Mouse (Mus musculus) ZHBTc4 (cell line): ENCODE measurements at regions not wholly inside any gene's neighbourhood (a gene's known extent, or its start where the extent isn't known, plus 50 kb on each side); places are given as distances from the start of the nearest gene placed in this dataset.

Experiments used
- DNase-seq: peaks from one replicate; pipeline ENCODE4 v3.0.0-alpha.2; 2011; ENCODE audit warnings: low read depth, low spot score

- no peak for DNase-seq
These were observed 394.7 kb downstream of the 4933405O20Rik start for GRCm38 (mm10) chr7:50993707-50994106.

GRCm38 (mm10) chr7:51041899-51042667, 443.1 kb downstream of the 4933405O20Rik start:
- no peak for DNase-seq

GRCm38 (mm10) chr7:51051496-51051895, 452.5 kb downstream of the 4933405O20Rik start:
- no peak for DNase-seq

GRCm38 (mm10) chr7:51068376-51068775, 442.5 kb upstream of the Ano5 start:
- peak; percentile 35 for DNase-seq

- DNase-seq: no peak
These were observed 417.1 kb upstream of the Ano5 start for GRCm38 (mm10) chr7:51093774-51094173.

- DNase-seq: no peak
These were observed 409.7 kb upstream of the Ano5 start for GRCm38 (mm10) chr7:51101166-51101565.

- DNase-seq: no peak
These were observed 370.0 kb upstream of the Ano5 start for GRCm38 (mm10) chr7:51140796-51141195.

- no peak for DNase-seq
These were observed 335.6 kb upstream of the Ano5 start for GRCm38 (mm10) chr7:51175211-51175610.

- no peak for DNase-seq
These were observed 295.2 kb upstream of the Ano5 start for GRCm38 (mm10) chr7:51215487-51216232.

- no peak for DNase-seq
These were observed 294.6 kb upstream of the Ano5 start for GRCm38 (mm10) chr7:51216233-51216605.

- DNase-seq: no peak
These were observed 289.5 kb upstream of the Ano5 start for GRCm38 (mm10) chr7:51221351-51221750.

- DNase-seq: no peak
These were observed 289.0 kb upstream of the Ano5 start for GRCm38 (mm10) chr7:51221806-51222205.

- no peak for DNase-seq
These were observed 283.7 kb upstream of the Ano5 start for GRCm38 (mm10) chr7:51227136-51227535.

GRCm38 (mm10) chr7:51234616-51235015, 276.2 kb upstream of the Ano5 start:
- no peak for DNase-seq

- no peak for DNase-seq
These were observed 263.1 kb upstream of the Ano5 start for GRCm38 (mm10) chr7:51247695-51248094.

- DNase-seq: no peak
These were observed 256.4 kb upstream of the Ano5 start for GRCm38 (mm10) chr7:51254461-51254860.

GRCm38 (mm10) chr7:51259160-51259831, 251.5 kb upstream of the Ano5 start:
- no peak for DNase-seq

GRCm38 (mm10) chr7:51264166-51264565, 246.7 kb upstream of the Ano5 start:
- no peak for DNase-seq

- DNase-seq: no peak
These were observed 244.9 kb upstream of the Ano5 start for GRCm38 (mm10) chr7:51265896-51266295.

- no peak for DNase-seq
These were observed 243.9 kb upstream of the Ano5 start for GRCm38 (mm10) chr7:51266879-51267278.

- DNase-seq: peak; percentile 72
These were observed 242.1 kb upstream of the Ano5 start for GRCm38 (mm10) chr7:51268743-51269142.

- peak; percentile 77 for DNase-seq
These were observed 240.2 kb upstream of the Ano5 start for GRCm38 (mm10) chr7:51270531-51271090.
